Mouse (Mus musculus) forebrain, embryonic 12.5 days (tissue): ENCODE measurements around the gene Phrf1. TPM values are rescaled to one million over a fixed set of nuclear protein-coding genes. Genes with fewer than 3 reads are reported as not detected.
"Not testable (repeated sequence)": the region's sequence is repeated elsewhere in the genome, so short reads cannot be mapped to it uniquely, and the experiment has no call there.

Source experiments
- ATAC-seq: fragments of 200-750 bp; cut with Nextera tagmentation; 2 replicates; pipeline ENCODE4 v1.8.0; 2017; ENCODE audit warnings: moderate TSS enrichment; ENCODE audit not compliant: low FRiP score
- H3K27ac ChIP-seq: fragments of 300-500 bp; sonication (generic); 2 replicates; pipeline ENCODE4 v1.5.1; 2016; ENCODE audit warnings: mild to moderate bottlenecking
- H3K27me3 ChIP-seq: fragments of 300-500 bp; sonication (generic); 2 replicates; pipeline ENCODE4 v1.6.1; 2016; ENCODE audit warnings: mild to moderate bottlenecking
- H3K36me3 ChIP-seq: fragments of 300-500 bp; sonication (generic); replicated peaks from 2 replicates; pipeline ENCODE4 v1.6.1; 2016; ENCODE audit warnings: mild to moderate bottlenecking
- H3K4me1 ChIP-seq: fragments of 300-500 bp; sonication (generic); 2 replicates; pipeline ENCODE4 v1.6.1; 2016
- H3K4me2 ChIP-seq: fragments of 300-500 bp; sonication (generic); 2 replicates; pipeline ENCODE4 v1.6.1; 2016; ENCODE audit warnings: mild to moderate bottlenecking, moderate library complexity
- H3K4me3 ChIP-seq: fragments of 300-500 bp; sonication (generic); replicated peaks from 2 replicates; pipeline ENCODE4 v1.5.1; 2016; ENCODE audit warnings: mild to moderate bottlenecking
- H3K9ac ChIP-seq: fragments of 300-500 bp; sonication (generic); 2 replicates; pipeline ENCODE4 v1.6.1; 2016; ENCODE audit warnings: mild to moderate bottlenecking
- H3K9me3 ChIP-seq: fragments of 300-500 bp; sonication (generic); 2 replicates; pipeline ENCODE4 v1.6.1; 2016
- WGBS: fragments of 180-500 bp; shearing (Covaris S2); methylation state at CpG from one replicate; pipeline ENCODE4 v1.1.7; 2016; 5-methylcytosine and 5-hydroxymethylcytosine counted together
- polyA plus RNA-seq: library from polyadenylated mRNA; unstranded; fragments of >200 nt; fragmentation: Nextera tagmentation; extraction: Ambion mirVana; gene quantifications from 2 replicates; pipeline ENCODE4 v1.2.1, GENCODE M21; 2016

Phrf1 gene
- polyA plus RNA-seq, 1 experiment from 2014 or later = 107 TPM

GRCm38 (mm10) chr7:141222696-141223215 lies 5.8 kb upstream of the Phrf1 start:
- WGBS = 95% methylated on average over 4 of the region's 4 CpGs
- H3K9ac ChIP-seq = no peak overlapping the region
- H3K4me3 ChIP-seq = no peak overlapping the region
- ATAC-seq = no peak
- H3K4me1 ChIP-seq = peaks cover 23% of the 10 kb centered on the region
- peak overlapping the region; percentile 86 for H3K27ac ChIP-seq
- peaks cover 18% of the 10 kb centered on the region for H3K36me3 ChIP-seq
- peak overlapping the region; percentile 85; the same call in 1 of the 2 replicates for H3K4me2 ChIP-seq
- H3K9me3 ChIP-seq = no peaks in the 10 kb centered on the region
- H3K27me3 ChIP-seq = no peaks in the 10 kb centered on the region

GRCm38 (mm10) chr7:141226535-141226934 lies 2.0 kb upstream of the Phrf1 start:
- Histone ChIP-seq H3K9me3 (no peaks in the 10 kb centered on the region), H3K4me1 (peaks cover 35% of the 10 kb centered on the region), H3K4me3 (no peak overlapping the region), H3K27me3 (no peaks in the 10 kb centered on the region), H3K36me3 (peaks cover 11% of the 10 kb centered on the region), H3K4me2 (no peak overlapping the region), H3K27ac (no peak overlapping the region), H3K9ac (no peak overlapping the region)
- 83% methylated on average over 6 of the region's 6 CpGs for WGBS
- ATAC-seq = no peak

GRCm38 (mm10) chr7:141227796-141228195 lies 788 bp upstream of the Phrf1 start:
- Histone ChIP-seq H3K27ac (peak overlapping the region; percentile 92), H3K36me3 (peaks cover 24% of the 10 kb centered on the region), H3K4me3 (no peak overlapping the region), H3K9ac (0 out of 2 replicates have a peak overlapping the region, but pooled peaks have one; percentile 96), H3K4me1 (peaks cover 25% of the 10 kb centered on the region), H3K27me3 (no peaks in the 10 kb centered on the region), H3K4me2 (peak overlapping the region; percentile 95), H3K9me3 (no peaks in the 10 kb centered on the region)
- no peak for ATAC-seq
- WGBS = 75% methylated on average over 4 of the region's 4 CpGs

GRCm38 (mm10) chr7:141229702-141230101 lies 1.1 kb downstream of the Phrf1 start:
- WGBS = 72% methylated on average over 6 of the region's 6 CpGs
- ATAC-seq = no peak

GRCm38 (mm10) chr7:141230570-141230969 lies 2.0 kb downstream of the Phrf1 start:
- H3K4me2 ChIP-seq = peak overlapping the region; percentile 95; the same call in 1 of the 2 replicates
- no peak for ATAC-seq
- H3K9ac ChIP-seq = no peak overlapping the region
- H3K36me3 ChIP-seq = peaks cover 51% of the 10 kb centered on the region
- H3K27me3 ChIP-seq = no peaks in the 10 kb centered on the region
- WGBS = 96% methylated on average over 4 of the region's 4 CpGs
- H3K4me3 ChIP-seq = peak overlapping the region; percentile 99; the same call in 1 of the 2 replicates
- H3K9me3 ChIP-seq = no peaks in the 10 kb centered on the region
- peaks cover 24% of the 10 kb centered on the region for H3K4me1 ChIP-seq
- no peak overlapping the region for H3K27ac ChIP-seq

More at GRCm38 (mm10) chr7:141229702-141230101, 1.1 kb downstream of the Phrf1 start:
- Histone ChIP-seq H3K27ac (no peak overlapping the region), H3K4me2 (peak overlapping the region; percentile 95), H3K4me1 (peaks cover 24% of the 10 kb centered on the region), H3K36me3 (peaks cover 43% of the 10 kb centered on the region), H3K4me3 (peak overlapping the region; percentile 99), H3K9ac (peak overlapping the region; percentile 96), H3K9me3 (no peaks in the 10 kb centered on the region), H3K27me3 (no peaks in the 10 kb centered on the region)

GRCm38 (mm10) chr7:141231111-141231510 lies 2.5 kb downstream of the Phrf1 start:
- peaks cover 24% of the 10 kb centered on the region for H3K4me1 ChIP-seq
- no peak overlapping the region for H3K4me3 ChIP-seq
- H3K9me3 ChIP-seq = no peaks in the 10 kb centered on the region
- H3K9ac ChIP-seq = no peak overlapping the region
- H3K36me3 ChIP-seq = peaks cover 55% of the 10 kb centered on the region
- H3K27ac ChIP-seq = no peak overlapping the region
- 93% methylated on average over 3 of the region's 3 CpGs for whole genome bisulfite sequencing
- no peaks in the 10 kb centered on the region for H3K27me3 ChIP-seq
- no peak for ATAC-seq
- no peak overlapping the region for H3K4me2 ChIP-seq

- Histone ChIP-seq H3K4me1 (peaks cover 24% of the 10 kb centered on the region), H3K36me3 (peaks cover 58% of the 10 kb centered on the region), H3K4me3 (no peak overlapping the region), H3K9me3 (no peaks in the 10 kb centered on the region), H3K4me2 (no peak overlapping the region), H3K27ac (no peak overlapping the region), H3K9ac (no peak overlapping the region), H3K27me3 (no peaks in the 10 kb centered on the region)
- ATAC-seq = no peak
- WGBS = 91% methylated on average over 9 of the region's 10 CpGs
Measured at GRCm38 (mm10) chr7:141231551-141231950, 3.0 kb downstream of the Phrf1 start.

- not testable (repeated sequence) for H3K4me2 ChIP-seq, H3K27ac ChIP-seq, H3K4me3 ChIP-seq, H3K9me3 ChIP-seq, H3K9ac ChIP-seq, H3K4me1 ChIP-seq, ATAC-seq, H3K27me3 ChIP-seq
- H3K36me3 ChIP-seq = peaks cover 92% of the 10 kb centered on the region
- 89% methylated on average over 4 of the region's 4 CpGs for WGBS
Measured at GRCm38 (mm10) chr7:141250486-141250885, 21.9 kb downstream of the Phrf1 start.

- H3K27ac ChIP-seq = no peak overlapping the region
- no peaks in the 10 kb centered on the region for H3K9me3 ChIP-seq
- no peak overlapping the region for H3K4me2 ChIP-seq
- 91% methylated on average over 10 of the region's 10 CpGs for WGBS
- no peak overlapping the region for H3K4me3 ChIP-seq
- peaks cover 91% of the 10 kb centered on the region for H3K36me3 ChIP-seq
- ATAC-seq = no peak
- no peaks in the 10 kb centered on the region for H3K4me1 ChIP-seq
- H3K27me3 ChIP-seq = no peaks in the 10 kb centered on the region
- H3K9ac ChIP-seq = no peak overlapping the region
Measured at GRCm38 (mm10) chr7:141256159-141256558, 27.6 kb downstream of the Phrf1 start.

GRCm38 (mm10) chr7:141261480-141261879 lies 32.9 kb downstream of the Phrf1 start:
- Histone ChIP-seq H3K9me3 (no peaks in the 10 kb centered on the region), H3K36me3 (peaks cover 81% of the 10 kb centered on the region), H3K9ac (no peak overlapping the region), H3K27me3 (no peaks in the 10 kb centered on the region), H3K27ac (no peak overlapping the region), H3K4me1 (peaks cover 15% of the 10 kb centered on the region), H3K4me3 (no peak overlapping the region), H3K4me2 (no peak overlapping the region)
- 93% methylated on average over 3 of the region's 3 CpGs for WGBS
- no peak for ATAC-seq

GRCm38 (mm10) chr7:141263640-141264039 lies 35.1 kb downstream of the Phrf1 start:
- no peak for ATAC-seq
- 89% methylated on average over 13 of the region's 13 CpGs for WGBS
- no peak overlapping the region for H3K27ac ChIP-seq

GRCm38 (mm10) chr7:141264041-141264700 lies 35.6 kb downstream of the Phrf1 start:
- ATAC-seq = no peak
- H3K4me3 ChIP-seq = no peak overlapping the region
- H3K27me3 ChIP-seq = peaks cover 7% of the 10 kb centered on the region; the same call in 1 of the 2 replicates
- H3K9ac ChIP-seq = no peak overlapping the region
- H3K4me2 ChIP-seq = no peak overlapping the region
- H3K27ac ChIP-seq = no peak overlapping the region
- peaks cover 54% of the 10 kb centered on the region for H3K36me3 ChIP-seq
- peaks cover 15% of the 10 kb centered on the region for H3K4me1 ChIP-seq
- 79% methylated on average over 11 of the region's 11 CpGs for WGBS
- H3K9me3 ChIP-seq = no peaks in the 10 kb centered on the region

More at GRCm38 (mm10) chr7:141263640-141264039, 35.1 kb downstream of the Phrf1 start:
- Histone ChIP-seq H3K9ac (no peak overlapping the region), H3K36me3 (peaks cover 59% of the 10 kb centered on the region), H3K9me3 (no peaks in the 10 kb centered on the region), H3K4me1 (peaks cover 15% of the 10 kb centered on the region), H3K27me3 (0 out of 2 replicates have a peak, but pooled peaks cover 2% of the 10 kb centered on the region), H3K4me2 (no peak overlapping the region), H3K4me3 (no peak overlapping the region)
